In the genomic region with DNA sequence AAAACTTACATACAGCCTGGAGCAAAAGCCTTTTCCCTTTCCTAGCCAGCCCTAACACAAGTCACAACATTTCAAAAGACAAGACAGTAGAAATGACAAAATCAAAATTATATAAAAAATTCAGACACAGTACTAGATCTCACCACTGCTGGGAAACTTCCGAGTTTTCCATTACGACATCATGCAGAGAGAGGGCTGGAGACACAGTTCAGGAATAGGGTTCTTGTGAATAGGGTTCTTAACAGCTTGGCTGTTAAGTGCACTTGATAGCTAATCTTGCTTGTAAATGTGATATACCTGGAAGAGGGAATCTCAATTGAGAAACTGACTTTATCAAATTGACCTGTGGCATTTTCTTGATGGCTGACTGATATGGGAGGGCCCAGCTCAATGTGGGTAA, we compare ENCODE assay signal across 10 mouse cellular contexts.
"Had no signal": no experiment of that assay in that cellular context is flagged by ENCODE, and none has a peak within 500 bp of the region (broad histone marks: within the 10 kb centered on the region; RNA-seq: fewer than 3 reads in every experiment).

No protein-coding gene starts in this region.

- H3K9me3 ChIP-seq: limb, embryonic 10.5 days; liver, embryonic 13.5 days; megakaryocyte, embryonic 14.5 days; midbrain, embryonic 15.5 days; neural tube, embryonic 12.5 days had no signal

- H3K9ac ChIP-seq: liver, embryonic 13.5 days; liver, postnatal 0 days; midbrain, embryonic 15.5 days; neural tube, embryonic 12.5 days had no signal

- DNase-seq: kidney, postnatal 10 days; liver, embryonic 13.5 days; liver, postnatal 0 days; thymus, postnatal 4 days had no signal

- H3K4me1 ChIP-seq: limb, embryonic 10.5 days; liver, embryonic 13.5 days; midbrain, embryonic 15.5 days; neural tube, embryonic 12.5 days had no signal

- H3K4me2 ChIP-seq: liver, embryonic 13.5 days; midbrain, embryonic 11.5 days; midbrain, embryonic 15.5 days; neural tube, embryonic 12.5 days had no signal

- H3K27me3 ChIP-seq: liver, embryonic 13.5 days; megakaryocyte, embryonic 14.5 days; midbrain, embryonic 15.5 days; neural tube, embryonic 12.5 days had no signal

- ATAC-seq: liver, postnatal 0 days; midbrain, embryonic 15.5 days had no signal

- H3K36me3 ChIP-seq: liver, embryonic 13.5 days; midbrain, embryonic 15.5 days had no signal

- H3K27ac ChIP-seq: limb, embryonic 10.5 days; liver, embryonic 13.5 days; midbrain, embryonic 15.5 days; neural tube, embryonic 12.5 days; stomach, postnatal 0 days had no signal

- H3K4me3 ChIP-seq: limb, embryonic 10.5 days; liver, embryonic 13.5 days; megakaryocyte, embryonic 14.5 days; midbrain, embryonic 15.5 days; neural tube, embryonic 12.5 days had no signal
